Mouse (Mus musculus) liver, postnatal 0 days (tissue): ENCODE data around the gene Dhdh. TPM values are rescaled to one million over a fixed set of nuclear protein-coding genes. Genes with fewer than 3 reads are reported as not detected.

Source experiments
- ATAC-seq: fragments of 200-750 bp; cut with Nextera tagmentation; 2 replicates; pipeline ENCODE4 v1.8.0; 2017; ENCODE audit warnings: mild to moderate bottlenecking, moderate library complexity
- DNase-seq: peaks from one replicate; pipeline ENCODE4 v3.0.0-alpha.2; 2016
- H3K27ac ChIP-seq: fragments of 300-500 bp; sonication (generic); 2 replicates; pipeline ENCODE4 v1.5.1; 2014; ENCODE audit warnings: antibody characterized with exemption, moderate library complexity, mild to moderate bottlenecking, low read depth
- H3K27me3 ChIP-seq: fragments of 300-500 bp; sonication (generic); 2 replicates; pipeline ENCODE4 v1.6.1; 2014; ENCODE audit warnings: low read length, control low read depth, mixed read lengths; ENCODE audit not compliant: insufficient read depth
- H3K36me3 ChIP-seq: fragments of 300-500 bp; sonication (generic); replicated peaks from 2 replicates; pipeline ENCODE4 v1.6.1; 2014; ENCODE audit warnings: mild to moderate bottlenecking, control low read depth, low read length, moderate library complexity, mixed read lengths; ENCODE audit not compliant: insufficient read depth
- H3K4me1 ChIP-seq: fragments of 300-500 bp; sonication (generic); 2 replicates; pipeline ENCODE4 v1.6.1; 2014; ENCODE audit warnings: antibody characterized with exemption, mild to moderate bottlenecking, control low read depth; ENCODE audit not compliant: insufficient read depth
- H3K4me2 ChIP-seq: fragments of 300-500 bp; sonication (generic); 2 replicates; pipeline ENCODE4 v1.6.1; 2014; ENCODE audit warnings: low read depth, mild to moderate bottlenecking, low read length, moderate library complexity, mixed read lengths
- H3K4me3 ChIP-seq: fragments of 300-500 bp; sonication (generic); 2 replicates; pipeline ENCODE4 v1.5.1; 2014; ENCODE audit warnings: low read depth, low read length
- H3K9ac ChIP-seq: fragments of 300-500 bp; sonication (generic); replicated peaks from 2 replicates; pipeline ENCODE4 v1.6.1; 2014; ENCODE audit warnings: mild to moderate bottlenecking, moderate library complexity
- H3K9me3 ChIP-seq: fragments of 300-500 bp; sonication (generic); 2 replicates; pipeline ENCODE4 v1.6.1; 2016; ENCODE audit warnings: mild to moderate bottlenecking, control low read depth, low read length, mixed read lengths
- CTCF ChIP-seq: sonication (generic); IDR thresholded peaks from 2 replicates; pipeline ENCODE4 v1.5.1; 2016; ENCODE audit warnings: antibody characterized with exemption, low read depth
- EP300 ChIP-seq: IDR thresholded peaks from 2 replicates; pipeline ENCODE4 v1.6.1; 2016; ENCODE audit warnings: antibody characterized with exemption, low read depth, mild to moderate bottlenecking
- WGBS: fragments of 180-500 bp; shearing (Covaris S2); extraction: QIAGEN DNeasy Blood & Tissue Kit; methylation state at CpG from one replicate; pipeline ENCODE4 v1.1.7; 2014; ENCODE audit not compliant: insufficient replicate concordance; 5-methylcytosine and 5-hydroxymethylcytosine counted together
- microRNA-seq: library from miRNA; unstranded; fragments of <30 nt; microRNA quantifications from one replicate; pipeline ENCODE4, GENCODE M21; 2016
- polyA plus RNA-seq: library from polyadenylated mRNA; unstranded; fragments of >200 nt; fragmentation: Nextera tagmentation; extraction: Ambion mirVana; gene quantifications from 2 replicates; pipeline ENCODE4 v1.2.1, GENCODE M21; 2015

Dhdh gene
- polyA plus RNA-seq, 1 experiment from 2014 or later: 9.5 TPM

- 92% methylated on average over 8 of the region's 8 CpGs for WGBS
- Histone ChIP-seq H3K4me3 (no peak overlapping the region), H3K27ac (no peak overlapping the region), H3K9me3 (no peaks in the 10 kb centered on the region), H3K9ac (no peak overlapping the region), H3K36me3 (peaks cover 75% of the 10 kb centered on the region), H3K4me2 (no peak overlapping the region), H3K27me3 (no peaks in the 10 kb centered on the region), H3K4me1 (no peaks in the 10 kb centered on the region)
- TF ChIP-seq CTCF (no peak), EP300 (no peak)
- DNase-seq (no peak), ATAC-seq (no peak)
Measured at GRCm38 (mm10) chr7:45426556-45426955, 62.0 kb downstream of the Dhdh start.

- H3K4me3 ChIP-seq: no peak overlapping the region
- DNase-seq: no peak
- H3K4me2 ChIP-seq: no peak overlapping the region
- H3K4me1 ChIP-seq: no peaks in the 10 kb centered on the region
- WGBS: 88% methylated on average over 12 of the region's 14 CpGs
- no peaks in the 10 kb centered on the region for H3K9me3 ChIP-seq
- H3K27me3 ChIP-seq: peaks cover 37% of the 10 kb centered on the region
- H3K27ac ChIP-seq: no peak overlapping the region
- H3K36me3 ChIP-seq: peaks cover 44% of the 10 kb centered on the region
- TF ChIP-seq EP300 (no peak), CTCF (no peak)
- no peak overlapping the region for H3K9ac ChIP-seq
- no peak for ATAC-seq
Measured at GRCm38 (mm10) chr7:45421194-45421593, 67.4 kb downstream of the Dhdh start.

Small RNAs within 50 kb of the gene (microRNA-seq; reads per million reads assigned to microRNA genes)
- gene Gm22133: not detected

Other genes with a start within 250 kb of the Dhdh start
- 29.8 and 31.8 TPM in 2 replicates for gene Cd37, start 249.7 kb downstream of the Dhdh start, polyA plus RNA-seq
- 0.46 and 0.49 TPM in 2 replicates for gene Slc6a16, start 247.7 kb downstream of the Dhdh start, polyA plus RNA-seq
- gene Slc6a21, start 211.3 kb downstream of the Dhdh start, polyA plus RNA-seq: 0.32 and 0.43 TPM in 2 replicates
- gene Trpm4, start 155.0 kb downstream of the Dhdh start, polyA plus RNA-seq: 6.9 and 7.0 TPM in 2 replicates
- gene Hrc, start 153.5 kb downstream of the Dhdh start, polyA plus RNA-seq: 0.05 and 0.31 TPM in 2 replicates
- gene Ppfia3, start 121.8 kb downstream of the Dhdh start, polyA plus RNA-seq: not detected in 2 replicates
- gene Lin7b, start 118.2 kb downstream of the Dhdh start, polyA plus RNA-seq: not detected in 2 replicates
- 53.7 and 57.2 TPM in 2 replicates for gene Snrnp70, start 93.1 kb downstream of the Dhdh start, polyA plus RNA-seq
- gene Kcna7, start 83.2 kb downstream of the Dhdh start, polyA plus RNA-seq: 0.05 TPM in 1 of 2 replicates, not detected in the other
- gene Ntf5, start 75.1 kb downstream of the Dhdh start, polyA plus RNA-seq: 0.05 and 0.15 TPM in 2 replicates
- gene Lhb, start 68.0 kb downstream of the Dhdh start, polyA plus RNA-seq: not detected in 2 replicates
- gene Gys1, start 54.0 kb downstream of the Dhdh start, polyA plus RNA-seq: 3.3 TPM in 2 replicates
- 30.1 and 36.5 TPM in 2 replicates for gene Ruvbl2, start 50.7 kb downstream of the Dhdh start, polyA plus RNA-seq
- 5,147 and 5,518 TPM in 2 replicates for gene Ftl1, start 28.9 kb downstream of the Dhdh start, polyA plus RNA-seq
- 59.6 and 60.8 TPM in 2 replicates for gene Bax, start 21.9 kb downstream of the Dhdh start, polyA plus RNA-seq
- gene Tulp2, start 6.9 kb downstream of the Dhdh start, polyA plus RNA-seq: 0.22 and 0.30 TPM in 2 replicates
- gene Gm45808, start 2.0 kb downstream of the Dhdh start, polyA plus RNA-seq: 0.15 and 0.33 TPM in 2 replicates
- gene Nucb1, start 21.6 kb upstream of the Dhdh start, polyA plus RNA-seq: 91.5 and 103 TPM in 2 replicates
- gene Ppp1r15a, start 37.5 kb upstream of the Dhdh start, polyA plus RNA-seq: 104 and 113 TPM in 2 replicates
- 0.51 and 0.91 TPM in 2 replicates for gene Plekha4, start 37.5 kb upstream of the Dhdh start, polyA plus RNA-seq
- 0.24 and 0.62 TPM in 2 replicates for gene Hsd17b14, start 66.1 kb upstream of the Dhdh start, polyA plus RNA-seq
- gene Bcat2, start 81.3 kb upstream of the Dhdh start, polyA plus RNA-seq: 32.3 and 38.9 TPM in 2 replicates
- 7.6 and 7.8 TPM in 2 replicates for gene Fgf21, start 126.7 kb upstream of the Dhdh start, polyA plus RNA-seq
- 0.56 TPM in 1 of 2 replicates, not detected in the other for gene Fut1, start 128.5 kb upstream of the Dhdh start, polyA plus RNA-seq
- 0.09 TPM in 1 of 2 replicates, not detected in the other for gene Izumo1, start 133.0 kb upstream of the Dhdh start, polyA plus RNA-seq
- 3.4 and 3.6 TPM in 2 replicates for gene Rasip1, start 138.7 kb upstream of the Dhdh start, polyA plus RNA-seq
- gene Mamstr, start 151.2 kb upstream of the Dhdh start, polyA plus RNA-seq: 0.31 and 0.54 TPM in 2 replicates
- gene Fut2, start 177.6 kb upstream of the Dhdh start, polyA plus RNA-seq: not detected in 2 replicates
- gene Ntn5, start 195.2 kb upstream of the Dhdh start, polyA plus RNA-seq: 0.07 TPM in 1 of 2 replicates, not detected in the other
- gene Sec1, start 205.6 kb upstream of the Dhdh start, polyA plus RNA-seq: 0.04 TPM in 1 of 2 replicates, not detected in the other
- 0.14 and 0.15 TPM in 2 replicates for gene Car11, start 211.0 kb upstream of the Dhdh start, polyA plus RNA-seq
- 3.6 and 5.2 TPM in 2 replicates for gene Dbp, start 216.3 kb upstream of the Dhdh start, polyA plus RNA-seq
- gene Rpl18, start 226.7 kb upstream of the Dhdh start, polyA plus RNA-seq: 494 and 510 TPM in 2 replicates
- 15.5 and 17.3 TPM in 2 replicates for gene Sphk2, start 229.2 kb upstream of the Dhdh start, polyA plus RNA-seq
- gene Fam83e, start 232.4 kb upstream of the Dhdh start, polyA plus RNA-seq: 0.13 TPM in 1 of 2 replicates, not detected in the other
- not detected in 2 replicates for gene Spaca4, start 237.0 kb upstream of the Dhdh start, polyA plus RNA-seq